In the genomic region with DNA sequence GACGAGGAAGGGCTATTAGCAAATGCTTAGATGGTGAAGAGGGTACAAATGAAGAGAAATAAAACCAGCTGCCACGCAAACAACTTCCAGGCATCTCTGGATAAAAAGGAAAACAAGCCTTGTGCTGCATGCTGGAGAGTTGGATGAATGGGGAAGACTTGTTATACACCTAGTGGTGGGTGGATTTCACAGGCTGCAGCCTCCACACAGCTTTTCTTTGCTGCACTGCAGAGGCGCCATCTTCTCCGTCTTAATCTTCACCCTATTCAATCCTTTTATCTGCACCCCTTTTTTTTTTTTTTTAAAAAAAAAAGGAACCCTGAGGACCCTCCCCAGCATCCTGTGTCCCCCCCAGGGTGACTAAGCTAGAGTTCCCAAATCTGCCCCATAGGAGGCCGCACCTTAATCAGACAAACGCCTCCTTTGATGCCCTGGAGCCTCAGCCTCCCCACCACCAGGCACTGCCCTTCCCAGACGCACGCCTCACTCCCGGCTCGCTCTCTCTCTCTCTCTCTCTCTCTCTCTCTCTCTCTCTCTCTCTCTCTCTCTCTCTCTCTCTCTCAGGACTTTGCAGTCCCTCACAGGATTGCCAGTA, we compare ENCODE assay signal across 8 mouse cellular contexts. TPM values are rescaled to one million over a fixed set of nuclear protein-coding genes. Genes with fewer than 3 reads are reported as not detected.
DNase-seq lines count a peak whose midpoint lies in the region; ATAC-seq and TF ChIP-seq lines count a peak whose summit lies in the region.

No protein-coding gene starts in this region.

- H3K27ac ChIP-seq in heart, embryonic 14.5 days (replicated peaks in 1 of 2; ENCODE audit: control insufficient read depth in 1 of 2, insufficient read depth in 1 of 2, low read depth in 2 of 2, low read length in 2 of 2), result peak overlapping the region; percentile 86 to 91
- H3K27ac ChIP-seq in lung, embryonic 14.5 days (ENCODE audit: low read depth), result peak overlapping the region; percentile 88

- peak overlapping the region; percentile 76 for H3K4me2 ChIP-seq in heart, embryonic 14.5 days (ENCODE audit: low read length)
- peak overlapping the region; percentile 68 for H3K4me2 ChIP-seq in lung, embryonic 14.5 days

- H3K36me3 ChIP-seq in heart, embryonic 14.5 days (ENCODE audit: control insufficient read depth, insufficient read depth, low read length), result 0 out of 2 replicates have a peak, but pooled peaks cover 11% of the 10 kb centered on the region
- peaks cover 5% of the 10 kb centered on the region for H3K36me3 ChIP-seq in lung, embryonic 14.5 days (ENCODE audit: insufficient read depth)

- peak overlapping the region; percentile 98 for H3K9ac ChIP-seq in heart, embryonic 14.5 days (ENCODE audit: low read length)
- H3K9ac ChIP-seq in lung, embryonic 14.5 days, result peak overlapping the region; percentile 91

- DNase-seq in lung, adult 2 months, result peak; percentile 34
- DNase-seq in lung, postnatal 25 days (ENCODE audit: low spot score), result no peak
- DNase-seq in embryo, embryonic 11 days, result peak; percentile 80
- peak; percentile 57 to 58 for DNase-seq in kidney, postnatal 36 days
- DNase-seq in lung, embryonic 14.5 days, result peak; percentile 79
- peak; percentile 11 for DNase-seq in retina, postnatal 7 days (ENCODE audit: low read depth, low spot score)
- no peak for DNase-seq in urinary bladder, postnatal 36 days (ENCODE audit: low spot score in 2 of 2)

- H3K9me3 ChIP-seq in heart, embryonic 14.5 days (ENCODE audit: control insufficient read depth, low read length), result no peaks in the 10 kb centered on the region
- no peaks in the 10 kb centered on the region for H3K9me3 ChIP-seq in lung, embryonic 14.5 days (ENCODE audit: low read depth, low read length)

- peaks cover 28% of the 10 kb centered on the region for H3K4me1 ChIP-seq in lung, adult 2 months (ENCODE audit: control insufficient read depth, insufficient read depth, low read length)
- peaks cover 18 to 44% of the 10 kb centered on the region in 2 experiments for H3K4me1 ChIP-seq in heart, embryonic 14.5 days (ENCODE audit: control insufficient read depth in 2 of 2, insufficient read depth in 2 of 2, low read length in 2 of 2)
- H3K4me1 ChIP-seq in lung, embryonic 14.5 days (ENCODE audit: insufficient read depth), result peaks cover 23% of the 10 kb centered on the region

- TF ChIP-seq POLR2A in lung, adult 2 months (IDR thresholded peaks at IDR 0.05; ENCODE audit: borderline replicate concordance, extremely low read depth, low read depth, low read length), result no peak

- peak; percentile 18; the same call in 1 of the 2 replicates for TF ChIP-seq CTCF in lung, adult 2 months (IDR thresholded peaks at IDR 0.05; ENCODE audit: insufficient read depth, low read length)
- peak; percentile 45 for TF ChIP-seq CTCF in lung, embryonic 14.5 days (IDR thresholded peaks at IDR 0.05; ENCODE audit: low read depth)

- peak overlapping the region; percentile 98 for H3K4me3 ChIP-seq in lung, adult 2 months (replicated peaks; ENCODE audit: extremely low read depth, low read depth, low read length)
- peak overlapping the region; percentile 63 to 78 for H3K4me3 ChIP-seq in heart, embryonic 14.5 days (ENCODE audit: control insufficient read depth in 1 of 2, insufficient read depth in 1 of 2, low read depth in 1 of 2, low read length in 2 of 2)
- H3K4me3 ChIP-seq in lung, embryonic 14.5 days (ENCODE audit: low read depth, low read length), result peak overlapping the region; percentile 95

- 4% methylated on average over 10 of the region's 10 CpGs for WGBS in lung, adult 2 months
- 1% methylated on average over 10 of the region's 10 CpGs for WGBS in heart, embryonic 14.5 days
- WGBS in lung, embryonic 14.5 days, result 2% methylated on average over 10 of the region's 10 CpGs

- peak; percentile 48 for ATAC-seq in heart, embryonic 14.5 days (ENCODE audit: insufficient number of reproducible peaks, insufficient read depth, low FRiP score, low read depth)
- peak; percentile 50 for ATAC-seq in lung, embryonic 14.5 days (ENCODE audit: insufficient read depth)

- no peaks in the 10 kb centered on the region for H3K27me3 ChIP-seq in heart, embryonic 14.5 days (ENCODE audit: control insufficient read depth, insufficient read depth, low read length)
- no peaks in the 10 kb centered on the region for H3K27me3 ChIP-seq in lung, embryonic 14.5 days (ENCODE audit: insufficient read depth, low read length)

RNA-seq across cellular contexts. Expression of a gene that starts 1.5 kb away (rescaled TPM):
- polyA plus RNA-seq in lung, adult 2 months (2012; rRNA removed), result 650 and 760 TPM in 2 replicates
- 162 and 169 TPM in 2 replicates for polyA plus RNA-seq in heart, embryonic 14.5 days (2014; fragmentation: Nextera tagmentation; extraction: Ambion mirVana)
- 229 and 231 TPM in 2 replicates for polyA plus RNA-seq in lung, embryonic 14.5 days (2014; fragmentation: Nextera tagmentation; extraction: Ambion mirVana)

Comparison
In these comparisons a context has a peak if more than half of its experiments do, and no peak if none do; other contexts are left out.
1. DNase-seq: peak in lung, adult 2 months (single experiment), embryo, embryonic 11 days (single experiment), kidney, postnatal 36 days (2 of 2), lung, embryonic 14.5 days (single experiment) and retina, postnatal 7 days (single experiment); none in lung, postnatal 25 days (single experiment) and urinary bladder, postnatal 36 days (0 of 2).
2. Peak in every context shown above with its lines, with median percentiles within 50 percentile points of each other: H3K4me3 ChIP-seq.